Mouse (Mus musculus): ENCODE results near the gene Actl6b. TPM values are rescaled to one million over a fixed set of nuclear protein-coding genes. Genes with fewer than 3 reads are reported as not detected.
A peak's percentile ranks its signal among the peaks of the same experiment; 100 is the strongest.

The Actl6b gene
- polyA plus RNA-seq, 1 experiment from 2014 or later = 6.1 TPM

DNA sequence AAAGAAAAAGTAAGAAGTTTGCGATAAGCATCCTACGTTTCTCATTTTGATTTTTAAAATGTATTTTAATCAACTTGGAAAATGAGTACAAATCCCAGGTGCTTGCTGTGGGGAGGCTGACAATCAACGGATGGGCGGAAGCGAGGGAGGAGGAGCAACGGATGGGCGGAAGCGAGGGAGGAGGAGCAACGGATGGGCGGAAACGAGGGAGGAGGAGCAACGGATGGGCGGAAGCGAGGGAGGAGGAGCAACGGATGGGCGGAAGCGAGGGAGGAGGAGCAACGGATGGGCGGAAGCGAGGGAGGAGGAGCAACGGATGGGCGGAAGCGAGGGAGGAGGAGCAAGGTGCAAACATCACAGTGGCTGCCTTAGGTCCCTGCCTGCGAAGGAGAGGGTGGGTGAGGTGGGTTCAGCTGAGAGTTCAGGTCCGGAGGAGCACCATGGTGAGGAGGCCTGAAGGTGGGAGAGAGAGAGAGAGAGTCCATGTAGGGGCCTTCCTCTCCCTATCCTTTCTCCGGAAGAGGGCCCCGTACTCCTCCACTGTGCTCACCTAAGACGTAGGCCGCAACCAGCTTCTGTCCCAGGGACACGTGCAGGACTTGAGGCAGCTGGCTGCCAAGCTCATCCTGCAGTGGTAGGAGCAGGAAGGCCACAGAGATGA, 43.4 kb downstream of the Actl6b start:
- peaks cover 12% of the 10 kb centered on the region for H3K4me1 ChIP-seq
- 24% methylated on average over 28 of the region's 30 CpGs for WGBS
- H3K27me3 ChIP-seq = no peaks in the 10 kb centered on the region
- no peaks in the 10 kb centered on the region for H3K9me3 ChIP-seq
- ATAC-seq (ENCODE audit: insufficient number of reproducible peaks, insufficient read depth, low FRiP score, low TSS enrichment) = no peak
- H3K9ac ChIP-seq = no peak overlapping the region
- peaks cover 9% of the 10 kb centered on the region for H3K36me3 ChIP-seq
- no peak overlapping the region for H3K27ac ChIP-seq
- peak overlapping the region; percentile 16; the same call in 1 of the 2 replicates for H3K4me2 ChIP-seq (replicated peaks)
- H3K4me3 ChIP-seq = no peak overlapping the region

DNA sequence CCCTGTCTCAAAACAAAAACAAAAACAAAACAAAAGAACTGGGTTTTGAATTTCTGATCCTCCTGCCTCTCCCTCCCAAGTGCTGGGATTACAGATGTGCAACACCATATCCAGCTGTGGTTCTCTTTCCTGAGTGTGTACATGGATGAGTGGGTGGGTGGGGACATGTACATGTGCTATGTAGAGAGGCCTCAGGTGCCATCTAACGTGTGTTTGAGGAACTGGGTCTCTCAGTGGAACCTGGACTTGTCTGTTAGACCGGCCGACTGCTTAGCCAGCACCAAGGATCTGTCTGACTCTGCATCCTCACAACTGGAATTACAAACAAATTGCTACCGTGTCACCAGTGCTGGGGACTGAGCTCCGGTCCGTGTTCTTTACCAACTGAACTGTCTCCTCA, 44.3 kb downstream of the Actl6b start:
- Histone ChIP-seq H3K36me3 (peaks cover 9% of the 10 kb centered on the region), H3K4me1 (peaks cover 17% of the 10 kb centered on the region), H3K9me3 (no peaks in the 10 kb centered on the region), H3K27me3 (no peaks in the 10 kb centered on the region), H3K4me3 (no peak overlapping the region), H3K27ac (no peak overlapping the region), H3K9ac (no peak overlapping the region), H3K4me2 (replicated peaks) (no peak overlapping the region)
- no peak for ATAC-seq (ENCODE audit: insufficient number of reproducible peaks, insufficient read depth, low FRiP score, low TSS enrichment)
- 93% methylated on average over 6 of the region's 6 CpGs for WGBS

DNA sequence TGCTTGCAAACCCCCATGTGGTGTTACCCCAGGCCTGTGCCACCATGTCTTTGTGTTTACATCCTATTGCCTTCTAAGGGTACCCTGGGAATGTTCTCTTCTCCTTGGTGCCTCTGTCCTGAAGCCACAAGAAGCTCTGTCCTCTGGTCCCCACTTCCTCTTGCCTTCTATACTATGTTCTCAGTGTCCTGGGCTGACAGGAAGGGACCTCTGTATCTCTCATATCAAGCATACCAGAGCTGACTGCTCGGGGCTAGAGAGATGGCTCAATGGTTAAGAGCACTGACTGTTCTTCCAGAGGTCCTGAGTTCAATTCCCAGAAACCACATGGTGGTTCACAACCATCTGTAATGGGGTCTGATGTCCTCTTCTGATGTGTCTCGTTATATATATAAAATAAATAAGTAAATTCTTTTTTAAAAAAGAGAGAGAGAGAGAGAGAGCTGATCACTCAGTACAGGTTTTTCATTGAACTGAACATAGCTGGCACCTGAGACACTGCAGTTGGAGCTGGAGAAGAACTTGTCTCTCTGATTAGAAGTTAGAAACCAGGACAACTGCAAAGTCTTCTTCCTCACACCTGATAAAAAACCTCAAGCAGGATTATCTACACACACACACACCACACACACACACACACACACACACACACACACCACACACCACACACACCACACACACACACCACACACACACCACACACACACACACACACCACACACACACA, 44.9 kb downstream of the Actl6b start:
- Histone ChIP-seq H3K4me3 (no peak overlapping the region), H3K27ac (no peak overlapping the region), H3K36me3 (peaks cover 9% of the 10 kb centered on the region), H3K9me3 (no peaks in the 10 kb centered on the region), H3K27me3 (no peaks in the 10 kb centered on the region), H3K9ac (no peak overlapping the region), H3K4me1 (peaks cover 23% of the 10 kb centered on the region), H3K4me2 (replicated peaks) (no peak overlapping the region)
- ATAC-seq (ENCODE audit: insufficient number of reproducible peaks, insufficient read depth, low FRiP score, low TSS enrichment) = no peak
- 79% methylated on average over 2 of the region's 2 CpGs for WGBS

DNA sequence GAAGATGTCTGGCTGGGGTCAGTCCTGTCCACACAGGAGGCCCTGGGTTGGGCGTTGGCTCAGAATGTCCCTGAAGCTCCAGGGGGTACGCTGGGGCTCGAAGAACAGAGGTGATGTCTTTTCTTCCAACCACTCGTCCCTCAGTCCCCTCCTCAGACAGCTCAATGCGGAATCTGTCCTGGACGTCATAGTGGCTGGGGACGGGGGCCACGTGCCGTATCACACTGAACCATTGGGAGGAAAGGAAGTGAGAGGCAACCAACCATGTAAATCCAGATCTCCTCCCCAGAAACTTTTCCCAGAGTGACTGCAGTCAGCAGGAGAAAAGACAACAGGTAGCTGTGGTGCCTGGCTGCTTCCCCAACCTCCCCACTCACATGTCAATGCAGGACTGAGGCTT, 46.3 kb downstream of the Actl6b start:
- H3K27me3 ChIP-seq = no peaks in the 10 kb centered on the region
- no peak for ATAC-seq (ENCODE audit: insufficient number of reproducible peaks, insufficient read depth, low FRiP score, low TSS enrichment)
- H3K4me3 ChIP-seq = peak overlapping the region; percentile 64
- H3K4me2 ChIP-seq (replicated peaks) = peak overlapping the region; percentile 96
- peaks cover 9% of the 10 kb centered on the region for H3K36me3 ChIP-seq
- H3K27ac ChIP-seq = no peak overlapping the region; the same call in 1 of the 2 replicates
- WGBS = 58% methylated on average over 9 of the region's 9 CpGs
- peak overlapping the region; percentile 74; the same call in 1 of the 2 replicates for H3K9ac ChIP-seq
- H3K9me3 ChIP-seq = no peaks in the 10 kb centered on the region
- H3K4me1 ChIP-seq = peaks cover 27% of the 10 kb centered on the region

DNA sequence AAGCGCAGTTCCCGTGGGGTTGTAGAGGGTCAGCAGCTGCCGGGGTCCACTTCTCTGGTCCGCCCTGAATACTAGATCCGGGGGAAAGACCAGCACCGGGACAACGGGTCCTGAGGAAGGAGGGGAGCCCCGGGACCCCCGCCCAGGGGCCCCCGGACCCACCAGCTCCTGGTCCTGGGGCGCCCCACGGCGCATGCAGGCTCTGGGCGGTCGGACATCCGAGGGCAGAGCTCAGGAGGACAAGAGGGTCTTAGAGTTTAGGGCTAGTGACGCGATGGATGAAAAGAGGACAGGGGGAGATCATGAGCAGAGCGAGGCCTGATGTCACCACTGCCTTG, 46.9 kb downstream of the Actl6b start:
- Histone ChIP-seq H3K4me3 (peak overlapping the region; percentile 64), H3K27ac (peak overlapping the region; percentile 71), H3K4me2 (replicated peaks) (peak overlapping the region; percentile 96), H3K36me3 (peaks cover 15% of the 10 kb centered on the region), H3K9me3 (no peaks in the 10 kb centered on the region), H3K27me3 (no peaks in the 10 kb centered on the region), H3K9ac (peak overlapping the region; percentile 74), H3K4me1 (peaks cover 27% of the 10 kb centered on the region)
- 4% methylated on average over 19 of the region's 19 CpGs for WGBS
- no peak; the same call in none of the 2 replicates for ATAC-seq (ENCODE audit: insufficient number of reproducible peaks, insufficient read depth, low FRiP score, low TSS enrichment)

DNA sequence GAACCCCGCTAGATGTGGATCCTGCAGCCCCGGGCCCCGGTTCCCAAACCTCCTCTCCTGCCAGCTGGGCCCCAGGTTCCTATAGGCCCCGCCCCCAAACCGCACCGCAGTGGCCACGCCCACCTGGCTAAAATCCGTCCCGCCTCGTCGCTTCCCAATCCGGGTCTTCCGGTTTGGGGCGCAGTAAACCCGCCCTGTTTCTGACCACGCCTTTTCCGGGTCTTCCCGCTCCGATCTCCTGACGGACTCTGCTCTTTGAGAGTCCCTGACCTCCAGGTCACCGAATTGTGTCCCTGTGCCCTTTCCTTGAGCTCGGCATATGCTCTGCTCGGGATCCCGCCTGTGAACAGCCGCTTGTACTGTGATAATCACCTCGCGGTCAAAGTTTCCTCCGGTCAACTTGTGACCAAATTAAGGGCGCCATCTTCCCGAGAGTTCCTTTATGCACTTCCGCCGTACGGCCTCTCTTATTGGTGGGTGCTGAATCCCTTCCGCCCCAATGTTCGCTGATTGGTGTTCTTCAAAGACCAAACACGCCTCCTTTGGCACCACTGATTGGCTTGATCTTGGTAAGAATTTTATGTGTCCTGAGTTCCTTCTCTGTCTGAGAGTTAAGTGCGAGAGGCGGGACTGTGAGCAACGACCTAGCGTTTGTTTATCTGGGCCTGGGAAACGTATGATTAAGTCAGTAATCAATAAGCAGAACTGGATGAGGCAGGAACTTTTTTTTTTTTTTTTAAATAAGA, 47.5 kb downstream of the Actl6b start, which contains the start of gene Mospd3:
Gene Mospd3, minus strand, starts transcription at position 440 of the 746 bp plus-strand sequence.
- Histone ChIP-seq H3K36me3 (peaks cover 20% of the 10 kb centered on the region), H3K27me3 (no peaks in the 10 kb centered on the region), H3K27ac (peak within 1 kb of the TSS; percentile 83), H3K4me2 (replicated peaks) (peak within 1 kb of the TSS; percentile 96), H3K9me3 (no peaks in the 10 kb centered on the region), H3K4me1 (peaks cover 27% of the 10 kb centered on the region), H3K9ac (peak within 1 kb of the TSS; percentile 74), H3K4me3 (peak within 1 kb of the TSS; percentile 64)
- WGBS = under 1% methylated on average over 41 of the region's 41 CpGs
- ATAC-seq (ENCODE audit: insufficient number of reproducible peaks, insufficient read depth, low FRiP score, low TSS enrichment) = peak; percentile 87

DNA sequence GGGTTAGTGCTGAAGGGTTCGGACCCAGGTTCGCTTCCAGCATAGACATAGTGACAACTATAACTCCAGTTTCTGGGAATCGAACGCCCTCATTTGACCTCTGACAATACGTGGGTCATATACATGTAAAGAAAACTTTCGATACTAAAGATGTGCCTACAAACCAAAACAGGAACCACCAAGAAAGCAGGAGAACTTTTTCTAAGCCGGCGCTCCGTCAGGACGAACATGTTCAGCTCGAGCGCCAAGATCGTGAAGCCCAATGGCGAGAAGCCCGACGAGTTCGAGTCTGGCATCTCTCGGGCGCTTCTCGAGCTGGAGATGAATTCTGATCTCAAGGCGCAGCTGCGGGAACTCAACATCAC, 48.0 kb downstream of the Actl6b start:
- H3K36me3 ChIP-seq = peaks cover 26% of the 10 kb centered on the region
- under 1% methylated on average over 22 of the region's 22 CpGs for WGBS
- 0 out of 2 replicates have a peak, but pooled peaks have one; percentile 0 for ATAC-seq (ENCODE audit: insufficient number of reproducible peaks, insufficient read depth, low FRiP score, low TSS enrichment)
- no peaks in the 10 kb centered on the region for H3K9me3 ChIP-seq
- H3K27me3 ChIP-seq = no peaks in the 10 kb centered on the region
- peak overlapping the region; percentile 96 for H3K4me2 ChIP-seq (replicated peaks)
- peak overlapping the region; percentile 64 for H3K4me3 ChIP-seq
- H3K9ac ChIP-seq = peak overlapping the region; percentile 58
- H3K4me1 ChIP-seq = peaks cover 27% of the 10 kb centered on the region
- H3K27ac ChIP-seq = peak overlapping the region; percentile 69

DNA sequence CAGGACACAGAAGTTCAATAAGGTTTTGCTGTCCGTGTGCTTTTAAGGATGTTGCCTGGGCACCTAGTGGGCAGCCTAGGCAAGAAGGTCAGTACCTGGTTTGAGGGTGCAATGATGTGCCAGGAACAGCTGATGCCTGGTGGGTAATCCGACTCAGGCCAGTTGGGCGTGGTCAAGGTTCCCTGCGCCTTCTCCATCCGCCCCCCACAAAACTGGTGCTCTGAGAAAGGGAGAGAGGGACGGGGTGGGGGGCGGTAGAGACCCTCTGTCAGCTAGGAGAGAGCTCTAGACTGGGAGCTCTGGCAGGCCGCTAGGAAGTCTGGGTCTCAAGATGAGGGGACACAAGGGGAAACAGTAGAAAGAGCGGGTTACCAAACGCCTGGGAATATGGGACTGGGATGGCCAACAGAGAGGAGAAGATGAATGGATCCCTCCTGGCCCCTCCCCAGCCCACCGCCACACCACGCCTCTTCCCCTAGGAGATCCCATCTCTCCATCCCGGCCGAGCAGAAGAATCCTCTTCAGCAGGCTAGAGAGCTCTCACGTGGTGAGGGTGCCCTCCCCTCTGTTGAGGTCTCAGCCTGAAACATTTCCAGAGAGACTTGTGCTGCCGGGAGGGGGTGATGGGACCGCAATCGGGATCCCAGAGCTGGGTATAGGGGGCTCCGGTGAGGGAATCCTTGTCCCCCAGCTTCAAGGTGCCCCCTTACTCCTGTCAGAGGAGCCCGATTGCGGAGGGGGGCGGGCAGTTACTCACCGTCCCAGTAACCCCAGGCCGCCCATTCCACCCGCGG, 54.7 kb downstream of the Actl6b start:
- Histone ChIP-seq H3K9ac (peak overlapping the region; percentile 47), H3K4me3 (peak overlapping the region; percentile 29), H3K36me3 (peaks cover 30% of the 10 kb centered on the region), H3K27me3 (no peaks in the 10 kb centered on the region), H3K27ac (peak overlapping the region; percentile 42), H3K9me3 (no peaks in the 10 kb centered on the region), H3K4me2 (replicated peaks) (peak overlapping the region; percentile 59), H3K4me1 (peaks cover 62% of the 10 kb centered on the region)
- WGBS = 16% methylated on average over 26 of the region's 26 CpGs
- ATAC-seq (ENCODE audit: insufficient number of reproducible peaks, insufficient read depth, low FRiP score, low TSS enrichment) = no peak

DNA sequence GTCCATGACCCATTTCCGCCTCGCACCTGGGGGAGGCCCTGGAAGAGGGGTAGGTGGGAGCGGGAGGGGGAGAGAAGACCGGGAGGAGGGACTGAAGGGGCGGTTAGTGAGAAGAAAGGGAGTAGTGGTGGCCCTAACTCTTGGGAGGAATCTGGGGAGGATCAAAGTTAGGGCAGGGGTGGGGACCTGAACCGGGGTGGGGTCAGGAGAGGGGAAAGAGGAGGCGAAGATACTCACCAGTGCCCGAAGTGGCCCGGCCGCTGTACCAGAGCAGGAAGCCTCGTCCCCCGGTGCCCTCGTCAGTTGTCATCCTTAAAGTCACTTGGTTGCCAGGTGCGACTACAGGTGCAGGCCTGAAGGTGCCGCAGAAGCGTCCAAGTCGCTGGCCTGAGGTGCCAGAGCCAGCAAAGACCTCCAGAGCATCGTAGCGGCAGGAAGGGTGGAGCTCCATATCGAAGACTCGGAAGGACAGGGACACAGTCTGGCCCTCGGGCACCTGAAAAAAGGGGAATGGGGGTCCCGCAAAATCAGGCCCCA, 55.4 kb downstream of the Actl6b start:
- ATAC-seq (ENCODE audit: insufficient number of reproducible peaks, insufficient read depth, low FRiP score, low TSS enrichment) = no peak
- peak overlapping the region; percentile 29 for H3K4me3 ChIP-seq
- H3K9ac ChIP-seq = peak overlapping the region; percentile 47
- H3K27ac ChIP-seq = peak overlapping the region; percentile 42
- H3K9me3 ChIP-seq = no peaks in the 10 kb centered on the region
- H3K4me1 ChIP-seq = peaks cover 63% of the 10 kb centered on the region
- peak overlapping the region; percentile 59 for H3K4me2 ChIP-seq (replicated peaks)
- peaks cover 30% of the 10 kb centered on the region for H3K36me3 ChIP-seq
- 10% methylated on average over 22 of the region's 23 CpGs for WGBS
- no peaks in the 10 kb centered on the region for H3K27me3 ChIP-seq

DNA sequence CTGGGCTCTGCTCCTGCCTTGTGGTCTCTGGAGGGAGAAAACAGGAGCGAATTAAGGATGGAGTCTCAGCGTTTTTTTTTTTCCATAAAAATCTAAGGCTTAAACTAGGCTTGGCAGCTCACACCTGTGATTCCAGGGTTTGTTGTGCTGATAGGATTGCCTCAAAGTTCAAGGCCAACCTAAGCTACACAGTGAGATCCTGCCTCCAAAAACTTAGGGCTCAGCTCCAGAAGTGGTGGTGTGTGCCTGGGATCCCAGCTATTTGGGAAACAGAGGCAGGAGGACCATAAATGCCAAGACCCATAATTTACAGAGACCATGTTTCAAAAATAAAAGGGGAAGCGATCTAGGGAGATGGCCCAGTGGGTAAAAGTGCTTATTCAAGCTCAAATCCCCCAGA, 56.0 kb downstream of the Actl6b start:
- no peak for ATAC-seq (ENCODE audit: insufficient number of reproducible peaks, insufficient read depth, low FRiP score, low TSS enrichment)
- 52% methylated on average over 3 of the region's 3 CpGs for WGBS
- Histone ChIP-seq H3K4me1 (peaks cover 63% of the 10 kb centered on the region), H3K27me3 (no peaks in the 10 kb centered on the region), H3K9me3 (no peaks in the 10 kb centered on the region), H3K9ac (peak overlapping the region; percentile 47), H3K27ac (peak overlapping the region; percentile 98), H3K4me3 (peak overlapping the region; percentile 29), H3K36me3 (peaks cover 30% of the 10 kb centered on the region), H3K4me2 (replicated peaks) (peak overlapping the region; percentile 59)

DNA sequence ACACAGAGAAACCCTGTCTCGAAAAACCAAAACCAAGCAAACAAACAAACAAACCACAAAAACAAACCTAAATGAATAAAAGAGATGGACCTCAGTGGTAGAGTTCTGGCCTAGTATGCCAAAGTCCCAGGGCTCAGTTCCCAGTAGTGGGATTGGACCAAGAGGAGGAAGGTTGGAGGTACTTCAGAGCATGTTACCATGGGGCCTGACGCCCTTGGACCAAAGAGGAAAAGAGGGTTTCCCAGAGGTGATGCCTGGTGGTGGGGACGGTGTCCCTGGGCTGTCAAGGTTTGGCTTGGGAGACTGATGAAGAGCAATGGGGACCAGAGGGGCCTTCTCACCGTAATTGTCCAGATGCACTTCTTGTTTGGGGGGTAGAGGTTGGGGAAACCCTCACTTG, 56.7 kb downstream of the Actl6b start:
- H3K4me1 ChIP-seq = peaks cover 63% of the 10 kb centered on the region
- peak overlapping the region; percentile 98 for H3K27ac ChIP-seq
- H3K9me3 ChIP-seq = no peaks in the 10 kb centered on the region
- peak overlapping the region; percentile 36 for H3K4me3 ChIP-seq
- H3K36me3 ChIP-seq = peaks cover 26% of the 10 kb centered on the region
- WGBS = 39% methylated on average over 4 of the region's 4 CpGs
- ATAC-seq (ENCODE audit: insufficient number of reproducible peaks, insufficient read depth, low FRiP score, low TSS enrichment) = no peak
- no peaks in the 10 kb centered on the region for H3K27me3 ChIP-seq
- peak overlapping the region; percentile 52 for H3K9ac ChIP-seq
- H3K4me2 ChIP-seq (replicated peaks) = peak overlapping the region; percentile 59

Measured in embryonic facial prominence, embryonic 12.5 days (tissue).